40 mouse cellular contexts compared by ENCODE assay signal in genomic region chr6:64736317-64736716, GRCm38 (mm10). TPM values are rescaled to one million over a fixed set of nuclear protein-coding genes. Genes with fewer than 3 reads are reported as not detected.
"Had no signal": no experiment of that assay in that cellular context is flagged by ENCODE, and none has a peak within 500 bp of the region (broad histone marks: within the 10 kb centered on the region; RNA-seq: fewer than 3 reads in every experiment).

No protein-coding gene starts in this region.

- H3K9me3 ChIP-seq: heart, embryonic 10.5 days; heart, embryonic 12.5 days; hindbrain, embryonic 10.5 days; hindbrain, embryonic 12.5 days; limb, embryonic 13.5 days; limb, embryonic 15.5 days; liver, embryonic 12.5 days had no signal

- H3K4me3 ChIP-seq: gastrocnemius, adult 2 months; heart, embryonic 10.5 days; heart, embryonic 12.5 days; hindbrain, embryonic 10.5 days; hindbrain, embryonic 12.5 days; layer of hippocampus, adult 2 months; limb, embryonic 13.5 days; limb, embryonic 15.5 days; liver, embryonic 12.5 days had no signal

- H3K27ac ChIP-seq: gastrocnemius, adult 2 months; heart, embryonic 10.5 days; hindbrain, embryonic 10.5 days; hindbrain, embryonic 12.5 days; hindbrain, embryonic 14.5 days; layer of hippocampus, adult 2 months; limb, embryonic 13.5 days; limb, embryonic 15.5 days; liver, embryonic 12.5 days had no signal

- ATAC-seq: hindbrain, embryonic 16.5 days; inflammation-experienced regulatory T-cells, adult 6 months; liver, embryonic 12.5 days had no signal

- H3K36me3 ChIP-seq: heart, embryonic 10.5 days; heart, embryonic 12.5 days; hindbrain, embryonic 10.5 days; hindbrain, embryonic 12.5 days; limb, embryonic 13.5 days; limb, embryonic 15.5 days; liver, embryonic 12.5 days had no signal

- H3K9ac ChIP-seq: heart, embryonic 12.5 days; hindbrain, embryonic 12.5 days; hindbrain, embryonic 14.5 days; limb, embryonic 13.5 days; limb, embryonic 15.5 days; liver, embryonic 12.5 days had no signal

- DNase-seq: gastrocnemius, adult 2 months; gastrocnemius, postnatal 10 days; gastrocnemius, postnatal 25 days; heart, adult 18-20 months; heart, postnatal 10 days; heart, postnatal 4 days; kidney, adult 11 months; kidney, adult 2 months; kidney, adult 9 months; kidney, postnatal 10 days; kidney, postnatal 25 days; kidney, postnatal 4 days; layer of hippocampus, adult 9-11 months; layer of hippocampus, postnatal 36 days; left cerebral cortex, postnatal 4 days had no signal

- H3K4me2 ChIP-seq: heart, embryonic 12.5 days; hindbrain, embryonic 12.5 days; hindbrain, embryonic 14.5 days; limb, embryonic 13.5 days; limb, embryonic 15.5 days; liver, embryonic 12.5 days had no signal

RNA-seq across cellular contexts. Expression of gene Atoh1, which starts 7.4 kb away (rescaled TPM):
- total RNA-seq: gastrocnemius, adult 2 months; gastrocnemius, postnatal 10 days; gastrocnemius, postnatal 25 days; gastrocnemius, postnatal 4 days; granulocyte monocyte progenitor cell, adult 5-6 weeks; heart, adult 18-20 months; heart, adult 8-10 months; heart, postnatal 10 days; heart, postnatal 25 days; heart, postnatal 4 days; layer of hippocampus, adult 2 months; layer of hippocampus, postnatal 14 days; layer of hippocampus, postnatal 36 days; left cerebral cortex, adult 18-20 months; left cerebral cortex, adult 8-10 months; left cerebral cortex, postnatal 10 days; left cerebral cortex, postnatal 25 days; left cerebral cortex, postnatal 4 days; liver, adult 2 months had no signal
- polyA plus RNA-seq: frontal cortex, adult 2 months; heart, embryonic 10.5 days; heart, embryonic 12.5 days; heart, embryonic 14.5 days; heart, embryonic 16.5 days; inflammation-experienced regulatory T-cells, adult 6 months; kidney, adult 2 months; limb, embryonic 11.5 days; liver, adult 2 months; liver, embryonic 12.5 days had no signal
